Mouse (Mus musculus) liver, embryonic 14.5 days (tissue): ENCODE data around the gene Siglecf.
A peak's percentile ranks its signal among the peaks of the same experiment; 100 is the strongest.

ENCODE experiments used
- CTCF ChIP-seq: IDR thresholded peaks from 2 replicates; pipeline ENCODE4 v1.5.1; 2016; ENCODE audit warnings: antibody characterized with exemption, low read depth, control low read depth
- EP300 ChIP-seq: IDR thresholded peaks from 2 replicates; pipeline ENCODE4 v1.6.1; 2016; ENCODE audit warnings: antibody characterized with exemption, low read depth

GRCm38 (mm10) chr7:43402718-43403117 is 51.6 kb downstream of the Siglecf start:
- TF ChIP-seq CTCF (no peak), EP300 (peak; percentile 23; the same call in 1 of the 2 replicates)
